Mouse (Mus musculus): ENCODE results near the gene Chp2. TPM values are rescaled to one million over a fixed set of nuclear protein-coding genes. Genes with fewer than 3 reads are reported as not detected.

Chp2 gene
- total and polyA plus RNA-seq, 3 experiments = not detected

DNA sequence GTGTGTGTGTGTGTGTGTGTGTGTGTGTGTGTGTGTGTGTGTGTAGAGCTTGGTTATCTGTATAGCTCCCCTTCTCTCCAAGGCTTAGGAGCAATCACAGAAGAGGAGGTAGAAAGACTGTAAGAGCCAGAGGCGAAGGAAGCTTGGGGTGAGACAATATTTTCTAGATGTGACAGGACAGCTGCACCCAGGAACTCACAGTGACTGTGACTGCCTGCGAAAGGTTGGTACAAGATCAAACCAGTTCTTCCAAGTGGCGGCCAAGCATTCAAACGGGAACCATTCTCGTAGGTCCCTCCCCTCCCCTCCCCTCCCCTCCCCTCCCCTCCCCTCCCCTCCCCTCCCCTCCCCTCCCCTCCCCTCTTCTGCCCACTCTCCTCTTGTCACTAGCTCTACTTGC, 26.7 kb downstream of the Chp2 start:
- H3K9ac ChIP-seq (ENCODE audit: control insufficient read depth, low read depth, low read length, poor library complexity, severe bottlenecking) = no peak overlapping the region
- no peak for DNase-seq (ENCODE audit: low read depth, low spot score)
- no peak for TF ChIP-seq POLR2A (IDR thresholded peaks at IDR 0.05; ENCODE audit: control insufficient read depth in 1 of 2, insufficient read depth in 1 of 2, low read depth in 1 of 2, low read length in 2 of 2, poor library complexity in 1 of 2)
- H3K4me1 ChIP-seq (ENCODE audit: control insufficient read depth in 1 of 2, insufficient read depth in 2 of 2, low read length in 2 of 2) = no peaks in the 10 kb centered on the region
- H3K27me3 ChIP-seq (ENCODE audit: control insufficient read depth in 1 of 2, insufficient read depth in 2 of 2, low read length in 2 of 2) = peaks cover 0 to 2% of the 10 kb centered on the region in 2 experiments; a peak in 1 of 4 replicates
- no peak overlapping the region for H3K4me3 ChIP-seq (ENCODE audit: control insufficient read depth in 1 of 2, insufficient read depth in 1 of 2, low read depth in 2 of 2, low read length in 2 of 2)
- H3K36me3 ChIP-seq (ENCODE audit: control insufficient read depth in 1 of 2, insufficient read depth in 2 of 2, low read length in 2 of 2) = no peaks in the 10 kb centered on the region
- H3K9me3 ChIP-seq (replicated peaks; ENCODE audit: insufficient read depth, low read length) = no peaks in the 10 kb centered on the region
- H3K79me2 ChIP-seq (ENCODE audit: control insufficient read depth, insufficient read depth, low read length, poor library complexity) = no peaks in the 10 kb centered on the region
- no peak overlapping the region for H3K27ac ChIP-seq (ENCODE audit: control insufficient read depth, low read depth, low read length)

DNA sequence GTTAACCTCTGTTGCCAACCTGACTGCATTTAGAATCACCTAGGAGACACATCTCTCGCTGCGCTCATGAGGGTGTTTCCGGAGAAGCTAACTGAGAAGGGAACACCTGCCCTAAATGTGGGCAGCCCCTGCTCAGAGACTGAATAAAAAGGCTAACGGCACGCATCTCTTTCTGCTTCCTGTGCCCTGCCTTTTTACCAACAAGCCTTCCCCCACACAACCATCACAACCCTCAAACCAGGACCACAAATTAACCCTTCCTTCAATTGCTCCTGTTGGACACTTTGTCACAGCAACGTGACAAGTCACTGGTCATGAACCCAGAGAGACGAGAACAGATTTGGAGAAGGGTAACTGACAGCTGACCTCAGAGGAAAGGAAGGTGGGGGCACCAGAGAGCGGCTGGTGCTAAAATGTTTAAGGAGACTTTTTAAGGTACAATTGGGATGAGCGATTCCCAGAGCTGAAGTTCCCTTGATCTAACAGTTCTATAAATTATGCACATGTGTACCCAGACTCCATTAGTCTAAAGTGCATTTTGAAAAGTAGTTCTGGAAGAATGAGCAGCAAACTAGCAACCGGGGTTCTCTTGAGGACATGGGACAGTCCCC, 28.1 kb downstream of the Chp2 start:
- TF ChIP-seq USF1 (IDR thresholded peaks at IDR 0.05; ENCODE audit: low read depth, low read length) = no peak
- TF ChIP-seq MXI1 (IDR thresholded peaks at IDR 0.05; ENCODE audit: low read depth, low read length) = no peak
- TF ChIP-seq TBP (IDR thresholded peaks at IDR 0.05; ENCODE audit: low read depth, low read length) = no peak
- TF ChIP-seq EP300 (IDR thresholded peaks at IDR 0.05; ENCODE audit: low read depth in 1 of 2, low read length in 2 of 2) = no peak
- TF ChIP-seq POLR2A (IDR thresholded peaks at IDR 0.05; ENCODE audit: control insufficient read depth in 1 of 2, insufficient read depth in 1 of 2, low read depth in 1 of 2, low read length in 2 of 2, poor library complexity in 1 of 2) = no peak
- TF ChIP-seq UBTF (IDR thresholded peaks at IDR 0.05; ENCODE audit: borderline replicate concordance, insufficient read depth, low read depth, low read length) = no peak
- no peak for TF ChIP-seq ZC3H11A (IDR thresholded peaks at IDR 0.05; ENCODE audit: low read depth, low read length)
- TF ChIP-seq TCF12 (IDR thresholded peaks at IDR 0.05; ENCODE audit: low read depth, low read length) = no peak
- no peak for TF ChIP-seq MAZ (IDR thresholded peaks at IDR 0.05; ENCODE audit: low read depth, low read length)
- no peak for TF ChIP-seq GATA1 (IDR thresholded peaks at IDR 0.05; ENCODE audit: low read depth, low read length)
- no peak for TF ChIP-seq CTCF (IDR thresholded peaks at IDR 0.05 in 2 of 3, conservative IDR thresholded peaks at IDR 0.05 in 1 of 3; ENCODE audit: control insufficient read depth in 1 of 3, insufficient read depth in 1 of 3, low read depth in 2 of 3, low read length in 3 of 3, poor library complexity in 1 of 3, severe bottlenecking in 1 of 3)
- H3K27ac ChIP-seq (ENCODE audit: control insufficient read depth, low read depth, low read length) = no peak overlapping the region

DNA sequence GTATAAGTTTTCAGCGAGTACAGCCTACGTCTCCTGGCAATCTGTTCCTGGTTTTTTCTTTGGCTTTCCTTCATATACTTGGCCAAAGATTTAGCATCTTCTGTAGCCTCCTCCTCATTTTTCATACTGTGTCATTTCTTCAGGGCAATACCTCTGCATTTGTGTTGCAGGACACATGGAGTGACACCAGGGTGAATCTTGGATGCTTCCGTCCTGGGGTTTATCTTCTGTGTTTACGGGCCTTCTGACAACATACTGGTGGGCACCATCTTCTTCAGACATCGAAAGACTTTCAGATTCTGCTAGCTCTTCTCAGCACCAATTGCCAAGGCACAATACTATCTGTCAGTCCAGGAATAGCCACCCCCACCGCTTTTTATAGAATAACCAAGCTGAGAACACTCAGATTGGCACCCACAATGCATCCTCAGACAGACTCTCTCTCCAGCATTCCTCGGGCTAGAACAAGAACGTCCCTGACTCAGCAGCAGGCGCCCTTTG, 30.1 kb downstream of the Chp2 start:
- TF ChIP-seq MYB (IDR thresholded peaks at IDR 0.05; ENCODE audit: low read depth, low read length) (no peak), POLR2A (IDR thresholded peaks at IDR 0.05; ENCODE audit: control insufficient read depth in 1 of 2, insufficient read depth in 1 of 2, low read depth in 1 of 2, low read length in 2 of 2, poor library complexity in 1 of 2) (no peak), UBTF (IDR thresholded peaks at IDR 0.05; ENCODE audit: borderline replicate concordance, insufficient read depth, low read depth, low read length) (no peak), SIN3A (IDR thresholded peaks at IDR 0.05; ENCODE audit: low read length) (no peak), HCFC1 (IDR thresholded peaks at IDR 0.05; ENCODE audit: low read depth, low read length) (no peak), RCOR1 (IDR thresholded peaks at IDR 0.05; ENCODE audit: low read depth, low read length) (no peak), NELFE (IDR thresholded peaks at IDR 0.05; ENCODE audit: low read depth, low read length) (no peak), GATA1 (IDR thresholded peaks at IDR 0.05; ENCODE audit: low read depth, low read length) (no peak), RAD21 (IDR thresholded peaks at IDR 0.05; ENCODE audit: low read depth, low read length) (no peak), SMC3 (IDR thresholded peaks at IDR 0.05; ENCODE audit: low read depth, low read length) (no peak), MYC (IDR thresholded peaks at IDR 0.05; ENCODE audit: low read depth, low read length) (no peak)
- Histone ChIP-seq H3K36me3 (ENCODE audit: control insufficient read depth in 1 of 2, insufficient read depth in 2 of 2, low read length in 2 of 2) (no peaks in the 10 kb centered on the region), H3K9me3 (replicated peaks; ENCODE audit: insufficient read depth, low read length) (no peaks in the 10 kb centered on the region), H3K27me3 (ENCODE audit: control insufficient read depth in 1 of 2, insufficient read depth in 2 of 2, low read length in 2 of 2) (peaks cover 0 to 2% of the 10 kb centered on the region in 2 experiments; a peak in 1 of 4 replicates), H3K79me2 (ENCODE audit: control insufficient read depth, insufficient read depth, low read length, poor library complexity) (no peaks in the 10 kb centered on the region), H3K27ac (ENCODE audit: control insufficient read depth, low read depth, low read length) (no peak overlapping the region), H3K9ac (ENCODE audit: control insufficient read depth, low read depth, low read length, poor library complexity, severe bottlenecking) (no peak overlapping the region), H3K4me1 (ENCODE audit: control insufficient read depth in 1 of 2, insufficient read depth in 2 of 2, low read length in 2 of 2) (no peaks in the 10 kb centered on the region), H3K4me3 (ENCODE audit: control insufficient read depth in 1 of 2, insufficient read depth in 1 of 2, low read depth in 2 of 2, low read length in 2 of 2) (no peak overlapping the region)
- DNase-seq (ENCODE audit: low read depth, low spot score) = no peak

More for the DNA sequence above, 28.1 kb downstream of the Chp2 start:
- Histone ChIP-seq H3K4me1 (ENCODE audit: control insufficient read depth in 1 of 2, insufficient read depth in 2 of 2, low read length in 2 of 2) (no peaks in the 10 kb centered on the region), H3K79me2 (ENCODE audit: control insufficient read depth, insufficient read depth, low read length, poor library complexity) (no peaks in the 10 kb centered on the region), H3K4me3 (ENCODE audit: control insufficient read depth in 1 of 2, insufficient read depth in 1 of 2, low read depth in 2 of 2, low read length in 2 of 2) (no peak overlapping the region), H3K27me3 (ENCODE audit: control insufficient read depth in 1 of 2, insufficient read depth in 2 of 2, low read length in 2 of 2) (peaks cover 0 to 2% of the 10 kb centered on the region in 2 experiments; a peak in 1 of 4 replicates), H3K9me3 (replicated peaks; ENCODE audit: insufficient read depth, low read length) (no peaks in the 10 kb centered on the region), H3K36me3 (ENCODE audit: control insufficient read depth in 1 of 2, insufficient read depth in 2 of 2, low read length in 2 of 2) (no peaks in the 10 kb centered on the region), H3K9ac (ENCODE audit: control insufficient read depth, low read depth, low read length, poor library complexity, severe bottlenecking) (no peak overlapping the region)
- DNase-seq (ENCODE audit: low read depth, low spot score) = no peak
